Mouse (Mus musculus) monocyte, adult 5-6 weeks (primary cell): ENCODE data around the gene Apobec2. TPM values are rescaled to one million over a fixed set of nuclear protein-coding genes. Genes with fewer than 3 reads are reported as not detected.
"Not testable (repeated sequence)": the region's sequence is repeated elsewhere in the genome, so short reads cannot be mapped to it uniquely, and the experiment has no call there.

Experiments
- ATAC-seq: fragments of 153-309, 156-312 bp; replicated peaks from 2 replicates; pipeline ENCODE4 v1.8.0; 2017; ENCODE audit warnings: mild to moderate bottlenecking; ENCODE audit not compliant: low TSS enrichment, insufficient number of reproducible peaks, severe bottlenecking, poor library complexity, low FRiP score
- total RNA-seq: library from RNA; stranded (forward); fragments of 200-1000, 200-491, 200-594 nt; gene quantifications from 3 replicates; pipeline ENCODE4 v1.2.3, GENCODE M21; 2017

Apobec2 gene
- total RNA-seq, result 0.39 TPM in 1 of 3 replicates, not detected in the others

DNA sequence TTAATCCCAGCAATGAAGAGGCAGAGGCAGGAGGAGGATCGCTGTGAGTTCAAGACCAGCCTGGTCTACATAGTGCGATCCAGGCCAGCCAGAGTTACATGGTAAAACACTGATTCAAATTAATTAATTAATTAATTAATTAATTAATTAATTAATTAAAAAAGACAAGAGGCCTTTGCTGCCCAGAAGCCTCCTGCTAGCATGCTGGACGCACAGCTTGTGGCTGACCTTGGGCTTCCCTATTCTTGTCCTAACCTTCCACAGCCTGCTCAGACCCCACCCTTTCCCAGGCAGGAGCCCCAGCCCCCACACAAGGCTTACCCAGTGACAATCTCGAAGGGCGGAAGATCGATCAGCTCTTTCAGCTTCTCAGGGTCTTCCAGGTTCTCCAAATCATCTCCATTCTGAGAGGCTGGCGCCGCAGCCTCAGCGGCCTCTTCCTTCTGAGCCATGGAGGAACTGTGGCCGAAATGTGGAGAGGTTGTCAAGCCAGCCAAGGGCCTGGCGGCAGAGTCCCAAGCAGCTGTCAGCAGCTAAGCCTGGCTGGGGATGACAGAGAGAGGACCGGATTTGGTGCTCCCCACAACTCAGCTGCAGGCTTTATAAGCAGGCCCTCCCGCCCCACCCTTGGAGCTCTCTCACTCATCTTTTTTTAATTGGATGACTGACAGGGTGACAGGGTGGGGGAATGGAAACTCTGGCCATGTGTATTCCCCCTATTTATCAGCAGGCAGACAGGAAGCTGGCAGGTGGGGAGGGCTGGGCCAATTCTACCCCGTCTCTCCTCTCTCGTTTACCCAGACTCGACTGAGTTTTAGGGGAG is at the start of gene Apobec2:
Apobec2 (minus strand) TSS at position 773 of the 823 bp plus-strand sequence.
- no peak for ATAC-seq

DNA sequence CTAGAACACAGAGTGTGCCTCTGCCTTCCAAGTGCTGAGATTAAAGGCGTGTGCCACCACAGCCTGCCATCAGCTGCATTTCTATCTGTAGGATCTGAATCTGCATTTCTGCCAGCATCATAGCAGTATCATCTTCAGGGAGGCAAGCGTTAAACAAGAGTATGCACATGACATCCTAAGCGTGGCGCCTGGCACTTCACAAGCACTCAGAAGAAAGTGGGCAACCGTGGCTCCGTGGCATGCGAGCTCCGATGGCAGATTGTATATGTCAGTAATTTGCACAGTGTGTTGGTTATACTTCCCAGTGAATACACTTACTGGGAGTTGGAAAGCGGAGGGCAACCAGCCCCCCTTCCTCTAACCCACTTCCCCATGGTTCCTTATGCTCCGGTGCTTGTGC is 47.2 kb upstream of the Apobec2 start:
- ATAC-seq, result no peak

DNA sequence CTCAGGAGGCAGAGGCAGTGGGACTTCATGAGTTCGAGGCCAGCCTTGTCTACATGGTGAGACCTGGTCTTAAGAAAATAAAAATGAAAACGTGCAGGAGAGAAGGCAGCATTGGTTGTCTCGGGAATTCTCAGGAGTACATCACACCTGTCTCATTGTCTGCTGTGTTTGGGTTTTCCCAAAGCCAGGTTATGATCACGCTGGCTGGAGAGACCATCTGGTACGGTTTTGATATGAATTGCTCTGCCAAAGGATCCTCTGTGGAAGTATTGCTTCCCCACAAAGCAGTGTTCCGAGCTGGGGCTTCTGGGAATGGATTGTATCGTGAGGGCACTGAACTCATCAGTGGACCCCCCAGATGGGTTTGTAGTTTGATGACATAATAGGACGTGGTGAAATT is 42.7 kb upstream of the Apobec2 start:
- ATAC-seq, result no peak

DNA sequence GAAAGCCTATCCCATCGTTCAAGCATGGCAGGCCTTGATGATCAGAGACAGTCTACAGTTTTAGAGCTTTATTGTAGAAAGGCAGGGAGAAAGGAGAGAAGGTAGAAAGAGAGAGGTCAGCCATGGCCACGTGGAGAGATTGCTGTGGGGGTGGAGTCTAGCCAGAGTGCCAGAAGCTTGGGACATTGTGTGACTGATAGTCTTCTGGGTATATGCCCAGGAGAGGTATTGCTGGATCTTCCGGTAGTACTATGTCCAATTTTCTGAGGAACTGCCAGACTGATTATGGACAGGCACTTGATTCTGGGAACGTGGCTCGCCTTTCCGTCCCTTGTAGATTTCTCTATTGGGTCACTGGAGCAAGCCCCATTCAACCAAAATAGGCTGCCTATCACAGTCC is 41.6 kb upstream of the Apobec2 start:
- ATAC-seq, result not testable (repeated sequence)

DNA sequence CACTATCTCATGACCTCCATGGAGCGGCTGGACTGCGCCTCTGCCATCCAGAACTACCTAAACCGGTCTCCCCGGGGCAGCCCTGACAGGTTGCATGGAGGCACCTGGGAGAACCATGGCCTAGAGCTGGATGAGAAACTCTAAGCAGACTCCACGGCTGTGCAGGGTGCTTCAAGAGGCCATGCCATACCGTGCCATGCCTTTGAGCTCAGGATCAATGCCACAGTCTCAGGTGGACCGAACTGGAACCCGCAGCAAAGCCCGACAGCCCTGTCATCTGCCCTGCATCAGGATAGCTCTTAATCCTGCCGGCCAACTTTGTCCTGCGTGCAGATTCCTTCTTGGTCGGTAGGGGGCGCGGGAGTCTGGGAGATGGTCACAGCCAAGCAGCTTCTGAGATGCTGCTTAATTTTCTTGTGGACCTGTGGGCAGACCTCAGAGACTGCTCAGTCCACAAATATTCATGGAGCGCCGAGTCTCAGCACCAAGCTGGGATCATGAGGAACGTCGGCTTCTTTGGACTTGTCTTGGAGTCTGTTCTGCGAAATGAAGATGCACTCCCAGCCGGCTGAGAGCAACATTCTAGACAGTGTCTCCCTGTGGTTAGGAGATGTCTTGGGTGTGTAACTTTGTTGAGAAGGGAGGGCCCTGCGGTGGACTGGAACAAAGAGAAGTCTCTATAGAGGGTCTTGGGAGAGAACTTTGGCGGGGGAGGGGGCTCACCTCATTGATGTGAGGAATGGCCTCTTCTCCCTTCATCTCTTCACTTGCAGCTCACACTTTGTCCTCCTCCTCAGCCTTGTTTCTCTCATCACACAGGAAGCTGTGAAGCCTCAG is 34.9 kb upstream of the Apobec2 start:
- ATAC-seq, result peak; percentile 78

DNA sequence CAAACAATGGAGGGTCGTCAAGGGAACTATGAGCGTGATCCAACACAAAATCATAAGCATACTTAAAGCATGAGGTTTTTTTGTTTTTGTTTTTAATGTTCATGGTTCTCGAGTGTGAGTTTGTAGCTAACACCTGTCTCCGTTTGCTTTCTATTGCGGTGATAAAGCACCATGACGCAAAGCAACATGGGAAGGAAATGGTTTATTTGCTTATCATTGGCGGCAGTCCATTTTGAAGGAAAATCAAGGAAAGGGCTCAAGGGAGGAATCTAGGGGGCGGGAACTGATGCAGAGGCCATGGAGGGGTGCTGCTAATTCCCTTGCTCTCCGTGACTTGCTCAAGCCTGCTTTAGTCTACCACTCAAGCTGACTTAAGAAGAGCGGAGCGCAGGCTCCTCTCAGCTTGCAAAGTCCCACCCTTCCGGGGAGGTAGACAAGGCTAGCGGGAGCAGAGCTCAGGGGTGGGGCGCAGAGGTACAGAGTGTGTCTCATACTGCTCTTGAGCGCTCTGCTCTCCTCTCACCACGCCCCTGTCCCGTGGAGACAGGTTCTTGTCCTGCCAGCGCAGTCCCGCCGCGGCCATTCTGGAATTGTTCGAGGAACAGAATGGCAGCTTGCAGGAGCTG is 34.2 kb upstream of the Apobec2 start:
- ATAC-seq, result no peak

DNA sequence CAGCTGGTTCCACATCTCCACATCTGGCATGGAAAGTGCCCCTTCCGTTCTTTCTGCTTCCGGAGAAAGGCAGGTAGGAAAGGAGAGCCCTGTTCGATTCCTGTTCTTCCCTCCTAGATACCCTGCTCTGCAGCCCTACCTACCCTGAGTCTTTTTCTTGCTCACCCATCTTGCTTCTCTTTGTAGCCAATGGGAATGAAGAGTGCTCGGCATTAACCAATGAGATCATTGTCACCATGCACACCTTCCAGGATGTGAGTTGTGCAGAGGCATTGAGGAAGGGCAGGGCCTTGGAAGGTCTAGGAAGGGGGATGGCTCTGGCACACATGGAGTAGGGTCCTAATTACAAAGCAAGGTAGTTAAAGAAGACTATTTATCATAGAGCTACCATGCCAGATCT is 30.7 kb upstream of the Apobec2 start:
- no peak for ATAC-seq

DNA sequence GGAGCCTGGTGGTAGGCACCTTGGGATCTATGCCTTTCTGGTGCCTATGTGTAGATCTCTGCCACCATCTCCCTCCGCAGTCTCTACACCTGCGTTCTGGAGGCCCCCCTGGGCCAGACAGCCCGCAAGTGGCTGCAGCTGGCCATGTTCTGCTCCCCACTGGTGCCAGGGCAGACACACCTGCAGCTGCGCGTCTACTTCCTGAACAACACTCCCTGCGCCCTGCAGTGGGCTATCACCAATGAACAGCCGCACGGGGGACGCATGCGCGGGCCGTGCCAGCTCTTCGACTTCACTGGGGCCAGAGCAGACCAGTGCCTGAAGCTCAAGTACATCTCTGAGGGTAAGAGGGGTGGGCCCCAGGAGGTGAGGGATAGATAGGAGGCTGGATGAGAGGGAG is 29.4 kb upstream of the Apobec2 start:
- no peak for ATAC-seq

DNA sequence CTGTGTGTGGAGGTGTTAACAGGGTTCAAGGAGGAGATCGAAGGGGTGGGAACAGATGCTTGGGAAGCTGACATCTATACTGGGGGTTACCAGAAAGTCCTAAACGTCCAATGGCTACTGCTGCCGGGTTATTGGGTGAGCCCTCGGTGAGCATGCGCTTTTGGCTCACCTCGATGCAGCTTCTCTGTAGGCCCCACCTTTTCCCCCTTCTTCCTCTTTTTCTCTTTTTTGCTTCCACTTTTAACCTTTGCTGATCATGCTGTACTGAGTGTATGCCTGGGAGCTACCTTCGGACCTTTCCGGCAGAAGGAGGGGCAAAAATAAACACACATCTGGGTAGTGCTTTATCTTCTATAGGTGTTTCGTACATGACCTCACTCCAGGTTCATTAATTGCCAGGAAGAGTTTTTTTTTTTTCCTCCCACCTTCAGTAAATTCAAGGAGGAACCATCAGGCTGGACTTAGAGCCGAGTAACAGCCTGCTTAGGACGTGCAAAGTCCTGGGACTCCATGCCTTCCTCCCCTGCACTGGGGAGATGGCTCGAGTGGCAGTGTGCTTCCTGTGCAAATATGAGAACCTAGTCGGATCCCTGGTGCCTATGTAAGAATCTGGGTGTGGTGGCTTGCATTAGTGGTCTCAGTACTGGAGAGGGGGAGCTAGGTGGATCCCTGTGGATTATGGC is 25.4 kb upstream of the Apobec2 start:
- 0 out of 2 replicates have a peak, but pooled peaks have one; percentile 47 for ATAC-seq

DNA sequence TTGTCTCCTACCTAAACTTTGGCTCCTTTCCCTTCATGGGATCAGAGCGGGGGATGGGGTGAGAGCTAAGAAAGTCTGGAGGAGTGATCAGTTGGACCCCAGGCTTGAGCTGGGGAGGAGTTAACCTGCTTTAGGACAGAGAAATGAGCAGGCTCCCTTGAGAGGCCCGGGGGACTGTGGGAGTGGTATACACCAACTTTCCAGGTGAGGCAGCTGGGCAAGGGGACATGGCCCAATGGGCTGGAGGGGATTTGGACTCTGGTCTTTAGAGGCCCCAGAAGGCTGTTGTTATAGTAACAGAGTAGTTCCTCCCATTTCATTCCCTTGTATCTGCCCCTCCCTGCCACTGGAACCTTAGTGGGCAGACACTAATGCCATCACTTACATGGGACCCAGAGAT is 23.2 kb upstream of the Apobec2 start:
- ATAC-seq, result no peak

DNA sequence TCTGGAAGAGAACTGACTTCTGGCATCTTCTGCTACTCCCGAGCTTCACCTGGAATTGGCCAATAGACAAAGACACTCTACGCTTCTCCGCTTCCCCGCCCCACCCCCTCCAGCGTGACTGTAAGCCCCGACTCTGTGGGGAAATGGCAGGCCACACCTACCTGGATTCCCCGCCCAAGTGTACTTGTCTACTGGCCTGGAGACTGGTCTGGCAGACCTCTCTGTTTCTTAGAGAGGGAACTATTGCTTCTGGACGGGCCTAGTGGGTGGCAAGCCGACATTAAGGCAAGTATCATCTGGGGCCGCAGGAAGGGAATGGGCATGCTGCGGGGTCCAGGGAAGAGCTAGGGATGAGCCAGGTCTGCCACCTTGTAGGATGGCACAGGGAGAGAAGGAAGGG is 22.0 kb upstream of the Apobec2 start, which contains the start of gene Unc5cl:
Unc5cl (plus strand) TSS at position 214 of the 400 bp plus-strand sequence.
- no peak for ATAC-seq

DNA sequence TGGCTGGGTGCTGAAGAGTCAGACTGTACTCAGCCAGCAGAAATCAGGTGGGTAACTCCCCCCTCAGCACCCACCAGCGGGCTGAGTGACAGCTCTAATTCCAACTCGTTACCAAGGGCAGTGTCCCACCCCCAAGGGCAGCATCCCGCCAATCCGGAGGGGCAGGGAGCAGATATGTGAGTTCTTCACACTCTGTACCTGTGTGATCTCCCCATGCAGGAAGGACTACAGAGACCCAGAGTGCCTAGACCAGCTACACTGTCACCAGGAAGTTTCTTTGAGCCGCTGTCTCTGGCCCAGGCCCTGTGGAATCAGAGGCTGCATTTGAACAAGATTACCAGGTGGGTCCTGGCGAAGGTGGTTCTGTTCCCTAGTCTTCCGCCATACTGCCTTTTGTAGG is 21.5 kb upstream of the Apobec2 start:
- no peak for ATAC-seq

DNA sequence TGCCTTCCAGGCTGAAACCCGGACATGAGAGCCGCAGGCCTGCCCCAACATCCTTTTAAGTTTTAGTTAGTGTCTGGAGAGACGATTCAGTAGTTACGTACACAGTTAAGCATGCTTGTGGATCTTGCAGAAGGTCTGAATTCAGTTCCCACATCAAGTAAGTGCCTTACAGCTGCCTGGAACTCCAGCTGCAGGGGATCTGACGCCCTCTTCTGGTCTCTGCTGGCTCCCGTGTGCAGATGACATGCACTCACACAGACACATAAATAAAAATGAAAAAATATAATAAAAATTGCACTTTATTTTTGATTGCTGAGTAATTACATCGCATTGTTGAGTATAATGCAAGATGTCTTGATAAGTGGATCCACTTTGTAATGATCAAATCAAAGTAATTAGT is 20.8 kb upstream of the Apobec2 start:
- ATAC-seq, result no peak

DNA sequence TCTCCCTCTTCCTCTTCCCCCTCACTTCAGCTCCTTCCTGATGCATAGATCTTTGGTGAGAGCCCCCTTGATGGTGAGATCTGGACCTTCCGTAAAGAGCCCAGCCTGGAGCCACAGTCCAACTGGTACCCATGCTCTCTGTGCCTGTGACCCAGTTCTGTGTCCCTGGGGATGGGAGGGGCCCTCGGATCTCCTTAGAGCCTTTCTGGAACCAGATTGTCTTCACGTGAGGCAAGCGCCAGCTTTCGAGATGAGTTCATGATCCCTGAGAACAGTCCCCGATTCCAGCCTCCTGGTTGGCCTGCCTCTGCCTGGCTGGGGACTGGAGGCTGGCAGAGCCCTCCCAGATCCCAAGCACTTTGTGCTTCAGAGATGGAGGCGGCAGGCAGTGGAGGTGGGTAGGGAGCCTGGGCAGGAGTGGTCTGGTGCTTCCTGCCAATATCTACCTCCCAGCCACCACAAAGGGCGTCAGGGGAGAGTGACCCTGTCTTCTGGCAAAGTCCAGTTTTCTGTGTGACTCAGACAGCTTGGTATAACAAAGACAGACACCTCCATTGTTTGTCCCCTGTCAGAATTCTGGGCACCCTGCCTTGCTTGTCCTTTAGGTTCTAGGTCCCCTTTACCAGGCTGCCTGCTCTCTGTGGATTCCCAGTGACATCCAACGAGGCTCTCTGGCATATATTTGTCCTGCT is 19.2 kb upstream of the Apobec2 start:
- ATAC-seq, result no peak

DNA sequence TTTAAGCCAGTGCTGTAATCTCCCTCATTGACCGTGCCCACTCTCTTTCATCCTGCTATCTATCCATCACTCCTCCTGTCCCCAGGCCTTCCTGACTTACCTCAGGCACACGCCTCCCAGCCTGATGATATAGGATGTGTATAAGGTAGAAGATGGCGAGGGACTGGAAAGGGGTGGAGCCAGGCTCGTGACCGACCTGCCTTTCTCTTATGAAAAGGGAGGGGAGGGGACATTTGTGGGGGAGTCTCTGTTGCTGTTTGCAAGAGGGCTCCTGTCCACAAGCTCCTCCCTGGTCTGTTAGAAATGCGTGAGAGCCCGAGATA is 18.6 kb upstream of the Apobec2 start, which contains the start of gene Tspo2:
Tspo2 (minus strand) TSS at position 170 of the 323 bp plus-strand sequence.
- ATAC-seq, result no peak

DNA sequence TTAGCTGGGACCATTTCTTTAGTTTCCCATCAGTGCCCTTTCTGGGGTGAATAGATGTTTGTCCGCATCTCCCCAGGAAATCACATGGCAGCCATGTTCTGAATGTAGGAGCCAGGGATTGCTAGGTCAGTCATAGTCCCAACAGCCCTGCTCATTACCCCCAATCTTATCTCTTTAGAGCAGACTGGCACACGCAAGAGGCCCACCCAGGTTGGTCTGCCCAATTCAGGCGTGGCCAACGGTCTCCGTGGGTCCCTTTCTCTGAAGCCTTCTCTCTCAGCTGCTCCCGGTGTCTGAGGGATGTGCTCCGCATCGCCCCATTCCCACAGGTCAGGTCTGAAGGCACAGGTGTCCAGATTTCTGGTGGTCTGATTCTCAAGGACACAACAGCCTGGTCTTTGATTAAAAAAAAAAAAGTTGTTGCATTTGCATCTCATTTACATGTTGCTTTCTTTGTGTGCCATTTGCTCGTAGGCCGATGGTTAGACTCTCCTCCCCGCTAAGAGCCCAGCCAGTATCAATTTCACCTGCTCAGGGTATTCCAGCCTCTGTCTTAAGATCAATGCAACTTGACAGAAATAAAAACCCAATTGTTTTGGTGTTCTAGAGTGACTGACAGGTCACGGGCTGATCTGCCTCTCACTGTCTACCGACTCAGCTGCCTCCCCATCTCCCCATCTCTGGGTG is 18.1 kb upstream of the Apobec2 start:
- ATAC-seq, result no peak

DNA sequence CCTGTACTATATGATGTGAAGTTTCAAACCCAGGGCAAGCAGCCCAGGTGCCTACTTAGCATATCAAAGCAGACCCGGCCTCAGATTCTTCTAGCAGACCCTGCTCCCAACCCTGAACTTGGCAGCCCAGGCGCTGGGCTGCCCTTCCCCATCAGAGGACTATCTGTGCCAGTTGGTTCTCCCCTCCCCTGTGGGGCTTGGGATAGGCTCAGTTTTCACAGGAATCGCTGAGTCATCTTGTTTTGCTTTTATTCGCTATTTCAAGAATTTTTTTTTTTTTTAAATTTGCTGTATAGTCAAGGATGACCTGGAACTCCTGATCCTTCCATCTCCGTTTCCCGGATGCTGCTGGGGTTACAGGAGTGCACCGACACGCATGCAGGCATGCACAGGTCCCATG is 14.9 kb upstream of the Apobec2 start:
- no peak for ATAC-seq
